Mouse (Mus musculus) intestine, embryonic 14.5 days (tissue): ENCODE measurements around the gene Zc2hc1c. TPM values are rescaled to one million over a fixed set of nuclear protein-coding genes. Genes with fewer than 3 reads are reported as not detected.

Experiments used
- ATAC-seq: fragments of 200-750 bp; cut with Nextera tagmentation; replicated peaks from 2 replicates; pipeline ENCODE4 v1.8.0; 2017; ENCODE audit warnings: low read depth, moderate number of reproducible peaks, moderate TSS enrichment, moderate library complexity; ENCODE audit not compliant: low FRiP score, low TSS enrichment
- DNase-seq: peaks from one replicate; pipeline ENCODE4 v3.0.0-alpha.2; 2018; ENCODE audit warnings: low spot score
- H3K27ac ChIP-seq: fragments of 300-500 bp; sonication (generic); 2 replicates; pipeline ENCODE4 v1.5.1; 2014; ENCODE audit warnings: low read depth, mild to moderate bottlenecking, control low read depth
- H3K27me3 ChIP-seq: fragments of 300-500 bp; sonication (generic); replicated peaks from 2 replicates; pipeline ENCODE4 v1.6.1; 2014; ENCODE audit warnings: low read length, control low read depth; ENCODE audit not compliant: control insufficient read depth, insufficient read depth
- H3K36me3 ChIP-seq: fragments of 300-500 bp; sonication (generic); 2 replicates; pipeline ENCODE4 v1.6.1; 2014; ENCODE audit warnings: low read length, control low read depth; ENCODE audit not compliant: control insufficient read depth, insufficient read depth
- H3K4me1 ChIP-seq: fragments of 300-500 bp; sonication (generic); replicated peaks from 2 replicates; pipeline ENCODE4 v1.6.1; 2014; ENCODE audit warnings: low read length, control low read depth, mixed read lengths; ENCODE audit not compliant: control insufficient read depth, insufficient read depth
- H3K4me2 ChIP-seq: fragments of 300-500 bp; sonication (generic); 2 replicates; pipeline ENCODE4 v1.6.1; 2014; ENCODE audit warnings: low read length
- H3K4me3 ChIP-seq: fragments of 300-500 bp; sonication (generic); 2 replicates; pipeline ENCODE4 v1.5.1; 2014; ENCODE audit warnings: low read depth, low read length, control low read depth, mixed read lengths
- H3K9ac ChIP-seq: fragments of 300-500 bp; sonication (generic); 2 replicates; pipeline ENCODE4 v1.6.1; 2014; ENCODE audit warnings: mild to moderate bottlenecking, low read length
- H3K9me3 ChIP-seq: fragments of 300-500 bp; sonication (generic); 2 replicates; pipeline ENCODE4 v1.6.1; 2016; ENCODE audit warnings: low read length, control low read depth; ENCODE audit not compliant: control insufficient read depth
- WGBS: fragments of 180-500 bp; shearing (Covaris S2); extraction: QIAGEN DNeasy Blood & Tissue Kit; methylation state at CpG from one replicate; pipeline ENCODE4 v1.1.7; 2014; 5-methylcytosine and 5-hydroxymethylcytosine counted together
- polyA plus RNA-seq: library from polyadenylated mRNA; unstranded; fragments of >200 nt; fragmentation: Nextera tagmentation; extraction: Ambion mirVana; gene quantifications from 2 replicates; pipeline ENCODE4 v1.2.1, GENCODE M21; 2014

Gene Zc2hc1c
- 2.1 and 2.5 TPM in 2 replicates for polyA plus RNA-seq

- peak within 1 kb of the TSS; percentile 59 for H3K9ac ChIP-seq
- H3K4me3 ChIP-seq: peak within 1 kb of the TSS; percentile 41
- peak; percentile 87 for DNase-seq
- 4% methylated on average over 29 of the region's 31 CpGs for WGBS
- peaks cover 11% of the 10 kb centered on the region for H3K4me1 ChIP-seq
- 0 out of 2 replicates have a peak, but pooled peaks cover 3% of the 10 kb centered on the region for H3K9me3 ChIP-seq
- peak; percentile 88 for ATAC-seq
- H3K36me3 ChIP-seq: no peaks in the 10 kb centered on the region
- no peaks in the 10 kb centered on the region for H3K27me3 ChIP-seq
- H3K27ac ChIP-seq: peak within 1 kb of the TSS; percentile 81
- H3K4me2 ChIP-seq: peak within 1 kb of the TSS; percentile 84
Observed at GRCm38 (mm10) chr12:85288486-85289156, at the start of gene Zc2hc1c. Gene Zc2hc1c (plus strand): TSS chr12:85288591.

- Histone ChIP-seq H3K4me3 (no peak overlapping the region), H3K27me3 (no peaks in the 10 kb centered on the region), H3K4me1 (peaks cover 6% of the 10 kb centered on the region), H3K9me3 (no peaks in the 10 kb centered on the region), H3K27ac (no peak overlapping the region), H3K9ac (no peak overlapping the region), H3K4me2 (no peak overlapping the region), H3K36me3 (no peaks in the 10 kb centered on the region)
- WGBS: 72% methylated on average over 3 of the region's 3 CpGs
- DNase-seq (no peak), ATAC-seq (no peak)
Observed at GRCm38 (mm10) chr12:85252083-85252482, 36.3 kb upstream of the Zc2hc1c start.

DNA sequence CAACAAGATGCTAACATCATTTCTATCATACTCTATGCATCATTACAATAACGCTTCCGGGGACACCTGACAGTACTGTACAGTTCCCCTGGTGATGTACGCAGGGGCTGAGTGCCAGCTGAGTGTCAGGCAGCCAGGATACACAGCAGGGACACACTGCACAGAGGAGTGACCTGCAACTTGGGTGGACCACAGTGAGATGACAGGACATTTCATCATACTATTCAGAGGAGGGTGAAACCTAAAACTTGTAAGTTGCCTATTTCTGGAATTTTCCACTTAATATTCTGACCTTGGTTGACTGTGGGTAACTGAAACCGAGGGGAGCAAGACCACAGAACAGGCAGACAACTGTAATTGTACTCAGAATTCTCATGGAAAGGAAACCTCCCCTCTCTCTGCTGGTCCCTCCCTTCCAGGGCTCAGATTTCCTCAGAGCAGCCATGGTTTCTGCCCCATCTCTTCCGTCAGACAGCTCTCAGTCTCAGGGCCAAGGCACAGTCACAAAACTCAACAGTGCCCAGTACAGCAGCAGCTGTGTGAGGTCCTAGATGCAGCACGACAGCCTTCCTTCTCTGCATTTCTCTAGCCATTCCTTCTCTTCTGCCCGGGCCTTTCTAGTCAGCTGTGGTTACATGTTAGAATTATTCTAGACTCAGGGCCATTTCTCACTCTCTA lies 32.2 kb upstream of the Zc2hc1c start:
- Histone ChIP-seq H3K4me1 (peaks cover 6% of the 10 kb centered on the region), H3K4me2 (no peak overlapping the region), H3K27me3 (no peaks in the 10 kb centered on the region), H3K9me3 (no peaks in the 10 kb centered on the region), H3K27ac (no peak overlapping the region), H3K9ac (no peak overlapping the region), H3K36me3 (0 out of 2 replicates have a peak, but pooled peaks cover 2% of the 10 kb centered on the region), H3K4me3 (no peak overlapping the region)
- ATAC-seq (no peak), DNase-seq (no peak)
- WGBS: 64% methylated on average over 7 of the region's 7 CpGs

DNA sequence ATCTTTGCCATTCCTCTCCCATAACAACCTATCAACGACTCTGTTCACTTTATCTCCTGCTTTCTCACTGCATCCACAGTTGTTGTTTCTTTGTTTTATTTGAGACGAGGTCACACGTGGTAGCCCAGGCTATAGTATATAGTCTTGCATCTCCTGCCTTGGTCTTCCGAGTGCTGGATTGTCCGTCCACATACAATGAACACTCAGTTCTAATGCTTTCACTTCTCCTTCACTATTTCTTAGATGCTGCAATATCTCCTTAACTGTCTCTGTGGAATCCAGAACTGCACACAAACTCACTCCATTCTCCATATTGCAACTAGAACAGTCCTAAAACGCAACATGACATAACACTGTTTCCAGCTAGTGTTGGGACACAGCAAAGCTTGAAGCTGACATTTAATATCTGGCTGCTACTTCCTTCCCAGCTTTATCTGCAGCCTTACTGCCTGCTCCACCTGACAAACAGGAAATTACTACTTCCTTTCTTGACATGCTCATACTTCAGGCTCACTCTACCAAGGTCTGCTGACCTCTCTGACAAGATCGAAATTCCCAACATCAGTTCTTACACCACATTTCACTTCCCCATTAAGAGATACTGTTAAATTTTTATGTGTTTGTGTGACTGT lies 31.3 kb upstream of the Zc2hc1c start:
- H3K4me3 ChIP-seq: no peak overlapping the region
- H3K9me3 ChIP-seq: no peaks in the 10 kb centered on the region
- no peak for DNase-seq
- peaks cover 6% of the 10 kb centered on the region for H3K4me1 ChIP-seq
- ATAC-seq: no peak
- H3K27me3 ChIP-seq: no peaks in the 10 kb centered on the region
- 78% methylated on average over 7 of the region's 7 CpGs for WGBS
- H3K27ac ChIP-seq: no peak overlapping the region
- H3K9ac ChIP-seq: no peak overlapping the region
- 0 out of 2 replicates have a peak, but pooled peaks cover 2% of the 10 kb centered on the region for H3K36me3 ChIP-seq
- no peak overlapping the region for H3K4me2 ChIP-seq

GRCm38 (mm10) chr12:85262489-85262888 lies 25.9 kb upstream of the Zc2hc1c start:
- peaks cover 19% of the 10 kb centered on the region for H3K4me1 ChIP-seq
- no peaks in the 10 kb centered on the region for H3K9me3 ChIP-seq
- ATAC-seq (peak; percentile 83; the same call in 1 of the 2 replicates), DNase-seq (peak; percentile 68)
- 30% methylated on average over 10 of the region's 10 CpGs for WGBS
- H3K9ac ChIP-seq: no peak overlapping the region
- H3K4me3 ChIP-seq: no peak overlapping the region
- 0 out of 2 replicates have a peak, but pooled peaks cover 2% of the 10 kb centered on the region for H3K36me3 ChIP-seq
- peak overlapping the region; percentile 10; the same call in 1 of the 2 replicates for H3K27ac ChIP-seq
- H3K27me3 ChIP-seq: no peaks in the 10 kb centered on the region
- H3K4me2 ChIP-seq: no peak overlapping the region

GRCm38 (mm10) chr12:85263190-85263589 lies 25.2 kb upstream of the Zc2hc1c start:
- no peaks in the 10 kb centered on the region for H3K27me3 ChIP-seq
- H3K27ac ChIP-seq: peak overlapping the region; percentile 10
- no peak overlapping the region for H3K4me3 ChIP-seq
- DNase-seq: no peak
- H3K9ac ChIP-seq: no peak overlapping the region
- H3K36me3 ChIP-seq: no peaks in the 10 kb centered on the region
- H3K9me3 ChIP-seq: no peaks in the 10 kb centered on the region
- ATAC-seq: no peak
- 68% methylated on average over 5 of the region's 5 CpGs for WGBS
- no peak overlapping the region for H3K4me2 ChIP-seq
- H3K4me1 ChIP-seq: peaks cover 19% of the 10 kb centered on the region

- peak; percentile 63 for DNase-seq
- Histone ChIP-seq H3K9me3 (no peaks in the 10 kb centered on the region), H3K4me3 (no peak overlapping the region), H3K9ac (no peak overlapping the region), H3K36me3 (no peaks in the 10 kb centered on the region), H3K27me3 (no peaks in the 10 kb centered on the region), H3K4me1 (peaks cover 19% of the 10 kb centered on the region), H3K4me2 (no peak overlapping the region), H3K27ac (peak overlapping the region; percentile 64; the same call in 1 of the 2 replicates)
- 0 out of 2 replicates have a peak, but pooled peaks have one; percentile 68 for ATAC-seq
- 41% methylated on average over 8 of the region's 8 CpGs for WGBS
Observed at GRCm38 (mm10) chr12:85264531-85264930, 23.9 kb upstream of the Zc2hc1c start.

- 36% methylated on average over 7 of the region's 7 CpGs for WGBS
- peak overlapping the region; percentile 36; the same call in 1 of the 2 replicates for H3K27ac ChIP-seq
- H3K4me1 ChIP-seq: peaks cover 19% of the 10 kb centered on the region
- H3K36me3 ChIP-seq: no peaks in the 10 kb centered on the region
- no peak overlapping the region for H3K9ac ChIP-seq
- H3K4me2 ChIP-seq: no peak overlapping the region
- no peak for ATAC-seq
- no peak overlapping the region for H3K4me3 ChIP-seq
- no peak for DNase-seq
- no peaks in the 10 kb centered on the region for H3K27me3 ChIP-seq
- no peaks in the 10 kb centered on the region for H3K9me3 ChIP-seq
Observed at GRCm38 (mm10) chr12:85264940-85265339, 23.5 kb upstream of the Zc2hc1c start.
